Mouse (Mus musculus): ENCODE results near the gene Crkl.
"Not testable (repeated sequence)": the region's sequence is repeated elsewhere in the genome, so short reads cannot be mapped to it uniquely, and the experiment has no call there.

Crkl gene

DNA sequence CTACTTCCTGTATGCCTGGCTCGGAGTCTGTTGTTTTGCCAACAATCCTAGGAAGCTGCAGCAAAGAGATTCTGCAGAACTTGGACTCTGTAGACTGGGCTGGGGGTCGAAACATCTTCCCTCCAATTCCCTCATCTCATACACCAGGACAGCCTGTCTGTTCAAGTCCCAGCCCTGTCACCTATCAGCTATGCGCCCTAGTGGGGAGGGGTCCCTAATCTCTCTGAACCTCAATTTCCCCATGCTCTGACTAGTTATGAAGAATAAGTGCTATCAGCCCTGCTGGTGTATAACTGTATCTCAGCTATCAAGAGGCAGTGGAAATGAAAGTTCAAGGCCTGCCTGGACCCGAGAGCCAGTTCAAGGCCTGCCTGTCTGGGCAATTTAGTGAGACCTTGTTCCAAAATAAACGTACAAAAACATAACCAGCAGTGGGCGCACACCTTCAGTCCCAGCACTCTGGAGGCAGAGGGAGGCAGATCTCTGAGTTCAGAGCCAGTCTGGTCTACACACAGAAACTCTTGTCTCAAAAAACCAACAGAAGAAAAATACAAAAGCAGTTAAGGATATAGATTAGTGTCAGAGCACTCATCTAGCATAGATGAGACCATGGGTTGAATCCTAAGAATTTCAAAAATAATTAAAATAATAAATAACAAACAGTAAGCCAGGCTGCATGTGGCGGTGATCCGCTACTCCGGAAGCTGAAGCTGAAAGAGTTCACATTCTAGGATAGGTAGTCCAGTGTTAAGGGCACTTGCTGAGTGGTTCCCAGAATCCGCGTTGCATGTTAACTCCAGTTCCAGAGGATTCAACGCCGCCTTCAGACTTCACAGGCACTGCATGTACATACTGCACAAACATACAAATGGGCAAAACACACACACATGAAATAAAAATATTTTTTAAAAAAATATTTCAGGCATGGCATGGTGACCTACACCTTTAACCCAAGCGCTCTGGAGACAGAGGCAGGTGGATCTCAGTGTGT is 37.0 kb downstream of the Crkl start:
- DNase-seq, result no peak

DNA sequence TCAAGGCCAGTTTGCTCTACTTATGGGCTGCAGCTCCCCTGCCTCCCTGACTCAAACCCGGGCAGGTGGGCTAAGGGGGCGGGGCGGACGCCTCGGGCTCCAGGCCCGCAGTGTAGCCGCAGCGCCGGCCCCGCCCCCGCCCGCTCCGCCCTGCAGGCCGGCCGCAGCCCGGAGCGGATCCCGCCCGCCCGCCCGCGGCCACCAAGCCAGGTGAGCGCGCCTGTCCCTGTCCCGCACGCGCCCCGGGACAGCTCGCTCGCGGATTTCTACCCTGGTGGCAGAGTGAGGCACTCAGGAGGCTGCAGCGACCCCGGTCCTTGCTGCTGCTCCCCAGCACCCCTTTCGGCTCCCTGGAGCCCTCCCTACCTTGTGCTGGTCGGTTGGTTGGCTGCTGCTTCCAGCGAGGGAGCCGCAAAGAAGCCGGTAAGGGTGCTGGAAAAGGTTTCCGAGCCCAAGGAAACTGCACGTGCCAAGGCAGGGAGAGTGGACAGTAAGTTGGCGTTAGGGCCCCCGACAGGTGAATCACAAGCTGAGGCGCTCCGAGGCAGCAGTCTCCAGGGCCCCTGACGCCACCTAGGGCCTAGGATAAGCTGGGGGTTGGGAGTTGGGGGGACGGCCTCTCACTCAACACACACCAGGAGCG is 37.8 kb downstream of the Crkl start, which contains the start of gene Aifm3:
Gene Aifm3 (plus strand): TSS at position 143 of the 643 bp plus-strand sequence.
- peak in 1 of 2 experiments; percentile 15 for DNase-seq

DNA sequence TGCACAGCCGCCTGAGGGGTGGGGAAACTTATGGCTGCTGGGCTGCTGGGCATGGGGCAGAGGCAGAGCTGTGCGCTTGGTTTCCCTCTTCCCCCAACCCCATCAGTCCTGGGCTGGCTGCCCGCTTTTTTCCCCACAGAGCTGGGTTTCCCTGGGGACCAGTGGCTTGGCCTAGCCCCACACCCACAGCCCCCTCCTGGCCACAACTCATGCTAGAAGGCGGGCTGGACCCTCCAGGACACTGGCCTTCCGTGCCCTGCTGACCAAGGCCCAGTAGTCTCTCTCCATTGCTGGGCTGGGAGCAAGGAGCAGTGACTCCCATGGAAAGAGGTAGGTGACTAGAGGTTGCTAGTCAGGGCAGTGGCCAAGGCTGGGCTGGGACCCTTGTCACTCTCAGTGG is 39.4 kb downstream of the Crkl start:
- DNase-seq, result no peak

- DNase-seq, result no peak
Observed at GRCm38 (mm10) chr16:17491896-17492561, 40.2 kb downstream of the Crkl start.

DNA sequence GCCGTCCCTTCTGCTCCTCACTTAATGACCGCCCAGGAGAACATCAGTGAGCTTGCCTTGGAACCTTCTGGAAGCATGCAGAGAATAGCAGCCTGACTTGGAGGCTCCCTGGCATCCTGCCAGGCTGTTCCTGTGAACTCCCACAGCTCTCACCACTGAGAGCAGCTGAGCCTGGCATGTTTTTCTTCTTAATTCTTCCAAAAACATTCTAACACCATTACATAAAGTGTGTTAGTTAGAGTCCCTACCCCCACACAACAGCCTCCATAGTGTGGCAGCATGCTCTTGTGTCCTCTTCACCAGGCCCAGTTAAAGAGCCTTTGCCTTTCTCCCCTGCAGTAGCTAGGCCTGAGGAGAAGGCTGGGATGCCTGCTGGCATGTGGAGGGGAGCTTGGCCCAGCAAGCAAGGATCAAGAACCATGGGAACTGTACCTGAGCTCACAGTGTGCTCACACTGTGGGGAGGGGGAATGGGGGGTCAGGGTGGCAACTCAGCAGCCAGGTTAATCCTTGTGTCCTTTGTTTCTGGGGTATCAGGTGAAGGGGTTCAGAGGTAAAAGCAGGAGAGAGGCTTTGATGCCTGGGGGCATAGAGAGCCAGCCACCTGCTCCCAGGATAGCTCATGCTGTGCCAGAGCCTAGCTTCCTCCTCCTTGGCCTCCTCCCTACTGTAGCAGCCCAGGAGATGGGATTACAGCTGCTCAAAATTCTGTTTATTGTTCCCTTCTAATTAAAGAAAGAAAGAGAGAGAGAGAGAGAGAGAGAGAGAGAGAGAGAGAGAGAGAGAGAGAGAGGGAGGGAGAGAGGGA is 44.9 kb downstream of the Crkl start:
- no peak for DNase-seq

DNA sequence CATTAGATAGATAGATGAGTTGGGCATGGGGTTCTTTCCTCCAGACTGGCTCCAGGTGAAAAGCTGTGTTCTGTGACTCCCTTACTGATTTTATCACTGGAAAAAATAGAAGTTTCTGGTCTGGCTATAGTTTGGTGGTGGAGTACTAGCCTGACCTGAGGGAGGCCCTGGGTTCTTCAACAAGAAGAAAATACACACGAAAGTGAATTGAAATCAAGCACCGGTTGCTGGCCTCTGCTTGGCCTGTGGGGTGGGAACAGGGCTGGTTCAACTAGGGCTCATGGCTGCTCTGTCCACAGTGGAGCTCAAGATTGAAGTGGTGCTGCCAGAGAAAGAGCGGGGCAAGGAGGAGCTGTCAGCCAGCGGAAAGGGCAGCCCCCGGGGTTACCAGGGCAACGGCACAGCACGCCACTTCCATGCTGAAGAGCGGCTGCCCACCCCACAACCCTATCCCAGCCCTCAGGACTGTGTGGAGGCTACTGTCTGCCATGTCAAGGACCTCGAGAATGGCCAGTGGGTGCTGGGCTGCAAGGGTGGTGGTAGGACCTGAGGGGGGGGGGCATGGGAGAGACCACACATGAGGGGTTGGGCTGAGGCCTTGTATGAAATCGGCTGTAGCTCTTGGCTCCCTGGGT is 47.6 kb downstream of the Crkl start:
- DNase-seq, result no peak

GRCm38 (mm10) chr16:17502681-17503080 is 50.9 kb downstream of the Crkl start:
- DNase-seq, result no peak

GRCm38 (mm10) chr16:17507018-17507552 is 55.3 kb downstream of the Crkl start:
- DNase-seq, result no peak

DNA sequence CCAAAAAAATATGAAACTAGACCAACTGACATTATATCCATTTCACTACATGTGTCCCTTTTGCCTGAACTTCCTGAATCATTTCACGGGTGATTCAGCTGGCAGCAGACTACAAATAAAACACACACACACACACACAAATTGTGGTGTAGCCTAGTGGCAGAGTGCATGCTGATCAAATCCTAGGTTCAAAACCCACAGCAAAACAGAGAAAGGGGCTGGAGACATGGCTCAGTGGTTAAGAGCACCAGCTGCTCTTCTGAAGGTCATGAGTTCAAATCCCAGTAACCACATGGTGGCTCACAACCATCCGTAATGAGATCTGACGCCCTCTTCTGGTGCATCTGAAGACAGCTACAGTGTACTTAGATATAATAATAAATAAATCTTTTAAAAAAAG is 56.2 kb downstream of the Crkl start:
- DNase-seq, result not testable (repeated sequence)

DNA sequence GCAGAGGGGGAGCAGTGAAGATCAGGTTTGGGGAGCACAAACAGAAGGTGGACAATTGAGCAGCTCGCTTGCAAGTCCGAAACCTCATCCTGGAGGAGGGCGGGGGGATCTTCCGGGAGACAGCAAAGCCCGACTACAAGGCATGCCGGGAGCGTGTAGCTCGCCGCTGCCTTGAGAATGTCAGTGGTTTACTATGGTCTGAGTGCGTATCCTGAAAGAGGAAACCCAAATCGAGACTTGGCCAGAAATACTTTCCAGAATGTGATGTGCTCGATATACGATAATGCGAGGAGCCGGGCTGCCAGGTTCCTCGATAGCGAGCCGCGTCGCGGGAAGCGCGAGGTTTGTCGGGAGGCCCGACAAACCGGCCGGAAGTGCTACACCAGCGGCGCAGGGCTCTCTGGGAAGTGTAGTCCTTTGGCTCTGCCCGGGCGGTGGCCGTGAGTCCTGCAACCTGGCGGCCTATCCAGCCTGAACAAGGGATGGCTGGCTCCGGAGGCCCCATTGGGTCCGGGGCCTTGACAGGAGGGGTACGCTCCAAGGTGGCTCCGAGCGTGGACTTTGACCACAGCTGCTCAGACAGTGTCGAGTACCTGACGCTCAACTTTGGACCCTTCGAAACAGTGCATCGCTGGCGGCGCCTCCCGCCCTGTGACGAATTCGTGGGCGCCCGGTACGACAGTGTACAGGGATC is 56.9 kb downstream of the Crkl start, which contains the start of gene Lztr1:
Gene Lztr1 (plus strand): TSS at position 143 of the 694 bp plus-strand sequence.
- peak; percentile 88 to 89 for DNase-seq

- DNase-seq, result no peak
Observed at GRCm38 (mm10) chr16:17509240-17509597, 57.4 kb downstream of the Crkl start.

GRCm38 (mm10) chr16:17510143-17510542 is 58.4 kb downstream of the Crkl start:
- DNase-seq, result peak in 1 of 2 experiments; percentile 24

GRCm38 (mm10) chr16:17510686-17511085 is 58.9 kb downstream of the Crkl start:
- DNase-seq, result peak in 1 of 2 experiments; percentile 33

DNA sequence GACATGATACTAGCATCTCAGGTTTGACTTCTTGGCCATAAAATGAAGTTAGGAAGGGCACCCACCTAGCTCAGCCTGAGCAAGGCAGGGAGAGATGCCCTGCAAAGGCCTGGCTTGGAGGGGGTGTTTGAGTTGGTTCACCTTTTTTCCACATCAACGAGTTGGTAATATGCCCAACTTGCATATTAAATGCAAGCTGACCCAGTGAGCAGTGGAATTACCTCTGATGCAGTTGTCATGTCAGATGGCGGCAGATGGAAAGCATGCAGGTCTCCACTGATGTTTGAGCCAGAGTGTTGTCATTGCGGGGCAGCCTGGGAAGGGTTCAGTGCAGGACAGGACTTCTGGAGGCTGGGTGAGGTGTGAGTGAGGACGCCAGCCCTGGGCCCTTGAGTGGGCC is 59.6 kb downstream of the Crkl start:
- no peak for DNase-seq

DNA sequence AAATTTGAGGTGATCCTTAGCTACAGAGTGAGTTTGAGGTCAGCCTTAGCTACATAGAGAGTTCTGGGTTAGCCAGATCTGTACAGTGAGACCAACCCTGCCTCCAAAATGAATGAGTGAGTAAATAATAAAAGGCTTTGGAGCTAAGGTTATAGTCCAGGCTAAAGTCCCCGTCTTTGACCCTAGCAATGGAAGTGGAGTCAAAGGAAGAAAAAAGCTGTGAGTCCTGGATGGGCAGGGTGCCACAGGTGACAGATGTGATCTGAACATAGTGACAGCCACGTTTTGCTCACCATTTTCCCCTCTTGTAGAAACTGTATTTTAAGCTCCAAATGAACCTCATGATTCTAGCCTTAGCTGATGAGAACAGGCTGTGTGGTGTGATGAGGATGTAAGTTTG is 67.1 kb downstream of the Crkl start:
- no peak for DNase-seq

DNA sequence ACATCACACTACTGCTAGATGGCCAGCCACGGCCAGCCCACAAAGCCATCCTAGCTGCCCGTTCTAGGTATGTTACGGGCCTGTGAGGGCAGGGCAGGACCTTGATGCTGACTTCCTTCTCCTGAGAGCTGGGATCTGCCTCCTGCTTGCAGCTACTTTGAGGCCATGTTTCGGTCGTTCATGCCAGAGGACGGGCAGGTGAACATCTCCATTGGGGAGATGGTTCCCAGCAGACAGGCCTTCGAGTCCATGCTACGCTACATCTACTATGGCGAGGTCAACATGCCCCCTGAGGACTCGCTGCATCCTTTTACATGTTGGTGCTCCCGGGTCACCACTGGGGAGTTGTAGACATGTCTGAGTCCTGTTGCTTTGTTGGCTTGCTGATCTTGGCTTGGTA is 72.4 kb downstream of the Crkl start:
- no peak for DNase-seq

- DNase-seq, result no peak
Observed at GRCm38 (mm10) chr16:17525524-17525923, 73.7 kb downstream of the Crkl start.

DNA sequence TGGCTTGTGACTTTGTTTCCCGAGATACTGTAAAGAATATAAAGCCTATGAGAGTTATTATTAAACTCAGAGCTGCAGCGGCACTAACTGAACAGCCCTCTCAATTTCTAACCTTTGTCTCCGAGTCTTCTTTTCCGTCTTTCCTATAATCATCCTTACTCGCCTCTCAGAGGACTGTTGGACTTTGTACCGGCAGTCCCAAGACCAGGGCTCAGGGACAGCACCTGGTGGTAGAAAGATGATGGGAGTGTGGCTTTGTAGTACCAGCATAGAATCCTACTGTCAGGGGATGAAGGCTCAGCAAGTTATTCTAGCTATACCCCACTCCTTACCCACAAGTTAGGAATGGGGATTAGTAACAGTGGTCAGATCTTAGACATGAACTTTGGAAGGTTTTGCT is 74.4 kb downstream of the Crkl start:
- no peak for DNase-seq

DNA sequence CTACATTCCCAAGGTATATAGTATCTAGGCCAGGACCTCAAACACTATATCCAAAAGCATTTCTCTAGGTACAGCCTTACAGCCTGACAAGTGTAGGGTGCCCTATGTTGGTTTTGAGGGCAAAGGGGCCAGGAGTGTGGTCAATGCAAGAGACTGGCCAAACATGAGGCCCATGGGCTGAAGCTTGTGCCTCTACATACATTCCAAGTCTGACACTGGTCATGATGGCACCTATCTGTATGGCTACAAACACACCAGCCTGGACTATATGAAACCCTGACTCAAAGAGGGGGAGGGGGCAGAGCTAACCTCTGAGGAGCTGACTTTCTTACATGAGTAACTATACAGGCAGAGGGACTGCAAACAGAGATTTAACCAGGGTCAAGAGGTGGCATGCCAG is 75.8 kb downstream of the Crkl start:
- no peak for DNase-seq

DNA sequence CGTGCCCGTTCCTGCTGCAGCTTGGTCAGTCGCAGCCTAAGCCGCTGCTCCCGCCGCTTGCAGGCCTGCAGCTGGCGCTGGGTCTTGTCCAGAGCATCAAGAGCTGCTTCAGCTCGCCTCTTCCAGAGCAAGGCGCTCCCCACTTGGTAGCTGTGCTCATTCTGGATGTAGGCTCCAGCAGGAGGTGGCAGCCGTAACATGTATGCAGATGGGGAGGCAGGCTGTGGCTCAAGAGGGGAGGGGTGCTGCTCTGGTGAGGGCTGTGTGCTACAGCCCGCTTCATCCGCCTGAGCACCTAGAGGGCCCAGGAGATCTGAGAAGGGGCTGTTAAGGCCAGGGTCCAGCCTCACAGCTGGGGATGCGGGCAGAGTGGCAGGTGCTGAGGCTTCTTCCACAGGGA is 76.5 kb downstream of the Crkl start:
- no peak for DNase-seq

DNA sequence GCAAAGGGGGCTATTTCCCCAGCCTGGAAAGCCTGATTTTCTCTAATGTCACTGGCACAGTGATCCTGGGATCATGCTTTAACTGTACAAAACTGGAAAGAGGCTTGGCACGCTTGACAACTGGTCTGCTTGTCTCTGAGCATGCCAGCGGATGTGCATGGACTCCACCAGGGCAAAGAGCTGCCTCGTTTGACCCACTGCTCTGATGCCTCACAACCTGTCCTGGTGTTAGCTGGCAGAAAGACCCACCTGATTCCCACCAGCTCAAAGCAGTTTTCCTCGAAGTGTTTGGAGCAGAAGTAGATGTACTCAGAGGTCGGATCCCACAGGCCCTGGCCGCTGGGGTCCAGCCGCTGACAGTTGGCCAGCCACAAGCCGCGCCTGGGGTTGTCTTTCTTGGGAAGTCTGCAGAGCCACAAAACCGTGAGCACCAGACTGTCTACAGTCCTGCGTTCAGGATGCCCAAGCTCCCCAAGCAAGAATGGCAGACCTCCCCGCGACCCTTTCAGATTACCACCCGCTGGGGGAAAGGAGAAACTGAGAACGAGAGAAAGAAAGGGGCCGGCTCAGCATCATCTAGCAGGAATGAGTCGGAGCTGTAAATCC is 78.3 kb downstream of the Crkl start:
- no peak for DNase-seq
